In the genomic region with DNA sequence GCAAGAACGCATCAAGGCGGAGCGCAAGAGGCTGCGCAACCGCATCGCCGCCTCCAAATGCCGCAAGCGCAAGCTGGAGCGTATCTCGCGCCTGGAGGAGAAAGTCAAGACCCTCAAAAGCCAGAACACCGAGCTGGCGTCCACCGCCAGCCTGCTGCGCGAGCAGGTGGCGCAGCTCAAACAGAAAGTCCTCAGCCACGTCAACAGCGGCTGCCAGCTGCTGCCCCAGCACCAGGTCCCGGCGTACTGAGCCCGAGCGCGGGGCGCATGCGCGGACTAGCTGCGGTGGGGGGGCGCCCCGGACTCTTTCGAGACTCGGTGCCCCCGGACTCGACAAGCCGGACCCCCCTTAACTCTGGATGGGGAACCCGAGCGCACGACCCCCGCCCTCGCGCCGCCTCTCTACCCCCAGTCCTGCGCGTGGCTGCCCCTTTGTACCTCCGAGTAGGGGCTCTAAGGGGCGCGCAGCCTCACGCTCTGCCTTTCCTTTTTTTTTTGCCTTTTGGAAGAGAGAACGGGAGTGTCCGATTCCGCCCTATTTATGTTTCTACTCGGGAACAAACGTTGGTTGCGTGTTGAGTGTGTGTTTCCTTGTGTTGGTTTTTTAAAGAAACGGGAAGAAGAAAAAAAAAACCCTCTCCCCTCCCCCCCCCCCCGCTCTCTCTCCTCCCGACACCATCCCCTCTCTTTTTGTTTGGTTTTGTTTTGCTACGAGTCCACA, we compare ENCODE assay signal across 8 mouse cellular contexts. TPM values are rescaled to one million over a fixed set of nuclear protein-coding genes. Genes with fewer than 3 reads are reported as not detected.
DNase-seq lines count a peak whose midpoint lies in the region; ATAC-seq and TF ChIP-seq lines count a peak whose summit lies in the region.

No protein-coding gene starts in this region.

- ATAC-seq in erythroid progenitor cell, adult 5-6 weeks (replicated peaks; ENCODE audit: low FRiP score, poor library complexity, severe bottlenecking) = 0 out of 2 replicates have a peak, but pooled peaks have one; percentile 9
- no peak for ATAC-seq in heart, embryonic 14.5 days (ENCODE audit: insufficient number of reproducible peaks, insufficient read depth, low FRiP score, low read depth)
- no peak for ATAC-seq in liver, embryonic 14.5 days (ENCODE audit: insufficient read depth)
- 0 out of 2 replicates have a peak, but pooled peaks have one; percentile 4 for ATAC-seq in neural tube, embryonic 13.5 days (ENCODE audit: low read depth)
- no peak for ATAC-seq in stomach, postnatal 0 days (ENCODE audit: low FRiP score, low TSS enrichment)

- peaks cover 32% of the 10 kb centered on the region for H3K4me1 ChIP-seq in bone marrow macrophage, adult 2 months (ENCODE audit: control insufficient read depth, insufficient read depth, low read length)
- H3K4me1 ChIP-seq in heart, embryonic 14.5 days (ENCODE audit: control insufficient read depth in 2 of 2, insufficient read depth in 2 of 2, low read length in 2 of 2) = peaks cover 34 to 51% of the 10 kb centered on the region in 2 experiments
- H3K4me1 ChIP-seq in liver, embryonic 14.5 days (replicated peaks; ENCODE audit: control insufficient read depth in 2 of 2, insufficient read depth in 2 of 2, low read length in 1 of 2) = peaks cover 30 to 31% of the 10 kb centered on the region in 2 experiments
- peaks cover 70% of the 10 kb centered on the region for H3K4me1 ChIP-seq in neural tube, embryonic 13.5 days (replicated peaks)
- H3K4me1 ChIP-seq in stomach, postnatal 0 days (replicated peaks; ENCODE audit: control insufficient read depth, insufficient read depth) = peaks cover 17% of the 10 kb centered on the region

- under 1% methylated on average over 58 of the region's 59 CpGs for WGBS in heart, embryonic 14.5 days
- WGBS in liver, embryonic 14.5 days (ENCODE audit: insufficient replicate concordance) = under 1% methylated on average over 53 of the region's 59 CpGs
- WGBS in neural tube, embryonic 13.5 days = 1% methylated on average over 58 of the region's 59 CpGs
- under 1% methylated on average over 58 of the region's 59 CpGs for WGBS in stomach, postnatal 0 days

- TF ChIP-seq CTCF in bone marrow macrophage, adult 2 months (IDR thresholded peaks at IDR 0.05; ENCODE audit: low read depth, low read length) = no peak
- TF ChIP-seq CTCF in liver, embryonic 14.5 days (IDR thresholded peaks at IDR 0.05; ENCODE audit: low read depth) = no peak
- TF ChIP-seq CTCF in stomach, postnatal 0 days (IDR thresholded peaks at IDR 0.05; ENCODE audit: low read depth) = no peak

- peak overlapping the region; percentile 98 for H3K9ac ChIP-seq in heart, embryonic 14.5 days (ENCODE audit: low read length)
- H3K9ac ChIP-seq in liver, embryonic 14.5 days (replicated peaks) = peak overlapping the region; percentile 87
- H3K9ac ChIP-seq in neural tube, embryonic 13.5 days = peak overlapping the region; percentile 100
- peak overlapping the region; percentile 99 for H3K9ac ChIP-seq in stomach, postnatal 0 days (ENCODE audit: low read length)

- H3K36me3 ChIP-seq in heart, embryonic 14.5 days (ENCODE audit: control insufficient read depth, insufficient read depth, low read length) = peaks cover 24% of the 10 kb centered on the region
- no peaks in the 10 kb centered on the region for H3K36me3 ChIP-seq in liver, embryonic 14.5 days (replicated peaks; ENCODE audit: control insufficient read depth, insufficient read depth, low read depth)
- peaks cover 24% of the 10 kb centered on the region for H3K36me3 ChIP-seq in neural tube, embryonic 13.5 days
- H3K36me3 ChIP-seq in stomach, postnatal 0 days (ENCODE audit: control insufficient read depth, insufficient read depth, low read length) = no peaks in the 10 kb centered on the region

- peak overlapping the region; percentile 99 for H3K4me3 ChIP-seq in bone marrow macrophage, adult 2 months (ENCODE audit: insufficient read depth, low read length)
- peak overlapping the region; percentile 77 to 79 for H3K4me3 ChIP-seq in heart, embryonic 14.5 days (ENCODE audit: control insufficient read depth in 1 of 2, insufficient read depth in 1 of 2, low read depth in 1 of 2, low read length in 2 of 2)
- peak overlapping the region; percentile 75 to 84 for H3K4me3 ChIP-seq in liver, embryonic 14.5 days (ENCODE audit: insufficient read depth in 1 of 2, low read depth in 2 of 2, low read length in 2 of 2)
- peak overlapping the region; percentile 97 for H3K4me3 ChIP-seq in neural tube, embryonic 13.5 days
- peak overlapping the region; percentile 87 for H3K4me3 ChIP-seq in stomach, postnatal 0 days (ENCODE audit: low read depth, low read length)

- peak; percentile 73 to 77 for DNase-seq in B cell, adult 2 months
- DNase-seq in kidney, postnatal 14 days = peak; percentile 90
- DNase-seq in liver, embryonic 14.5 days (ENCODE audit: low read depth in 3 of 3, low spot score in 3 of 3) = peak in 2 of 3 experiments; percentile 47 to 52
- DNase-seq in stomach, postnatal 0 days (ENCODE audit: low spot score) = peak; percentile 81

- TF ChIP-seq EP300 in liver, embryonic 14.5 days (IDR thresholded peaks at IDR 0.05; ENCODE audit: low read depth) = no peak
- TF ChIP-seq EP300 in stomach, postnatal 0 days (optimal IDR thresholded peaks at IDR 0.05) = no peak

- H3K27ac ChIP-seq in bone marrow macrophage, adult 2 months (ENCODE audit: insufficient read depth, low read depth, low read length) = peak overlapping the region; percentile 97
- H3K27ac ChIP-seq in heart, embryonic 14.5 days (replicated peaks in 1 of 2; ENCODE audit: control insufficient read depth in 1 of 2, insufficient read depth in 1 of 2, low read depth in 2 of 2, low read length in 2 of 2) = peak overlapping the region; percentile 97 to 100
- peak overlapping the region; percentile 91 for H3K27ac ChIP-seq in liver, embryonic 14.5 days
- peak overlapping the region; percentile 99 for H3K27ac ChIP-seq in neural tube, embryonic 13.5 days (replicated peaks)
- peak overlapping the region; percentile 100 for H3K27ac ChIP-seq in stomach, postnatal 0 days (replicated peaks)

- TF ChIP-seq POLR2A in bone marrow macrophage, adult 2 months (IDR thresholded peaks at IDR 0.05; ENCODE audit: borderline replicate concordance, low read depth, low read length) = no peak

- no peaks in the 10 kb centered on the region for H3K9me3 ChIP-seq in heart, embryonic 14.5 days (ENCODE audit: control insufficient read depth, low read length)
- H3K9me3 ChIP-seq in liver, embryonic 14.5 days (ENCODE audit: control insufficient read depth, low read length) = no peaks in the 10 kb centered on the region
- H3K9me3 ChIP-seq in neural tube, embryonic 13.5 days = no peaks in the 10 kb centered on the region
- H3K9me3 ChIP-seq in stomach, postnatal 0 days (ENCODE audit: control insufficient read depth, low read length) = no peaks in the 10 kb centered on the region

- H3K4me2 ChIP-seq in heart, embryonic 14.5 days (ENCODE audit: low read length) = peak overlapping the region; percentile 85
- peak overlapping the region; percentile 70 for H3K4me2 ChIP-seq in liver, embryonic 14.5 days (ENCODE audit: low read depth)
- H3K4me2 ChIP-seq in neural tube, embryonic 13.5 days = peak overlapping the region; percentile 89
- H3K4me2 ChIP-seq in stomach, postnatal 0 days (replicated peaks; ENCODE audit: low read depth) = peak overlapping the region; percentile 62

- no peaks in the 10 kb centered on the region for H3K27me3 ChIP-seq in heart, embryonic 14.5 days (ENCODE audit: control insufficient read depth, insufficient read depth, low read length)
- H3K27me3 ChIP-seq in liver, embryonic 14.5 days (ENCODE audit: control insufficient read depth, insufficient read depth, low read length) = no peaks in the 10 kb centered on the region
- H3K27me3 ChIP-seq in neural tube, embryonic 13.5 days = no peaks in the 10 kb centered on the region
- H3K27me3 ChIP-seq in stomach, postnatal 0 days (ENCODE audit: control insufficient read depth, insufficient read depth, low read length) = no peaks in the 10 kb centered on the region

RNA-seq across cellular contexts. Expression of a gene that starts 1.2 kb away (rescaled TPM):
- polyA plus RNA-seq in bone marrow macrophage, adult 2 months (2012; ENCODE audit: insufficient read depth, insufficient read length, missing spikeins) = 102 and 111 TPM in 2 replicates
- total RNA-seq in erythroid progenitor cell, adult 5-6 weeks (2015; ENCODE audit: low replicate concordance) = 26.7 and 36.0 TPM in 2 replicates
- total RNA-seq in erythroid progenitor cell, adult 5-6 weeks (2017; ENCODE audit: low replicate concordance) = 21.1 and 32.0 TPM in 2 replicates
- 122 and 137 TPM in 2 replicates for polyA plus RNA-seq in heart, embryonic 14.5 days (2014; fragmentation: Nextera tagmentation; extraction: Ambion mirVana)
- polyA plus RNA-seq in liver, embryonic 14.5 days (2012; rRNA removed) = 28.4 and 29.4 TPM in 2 replicates
- 20.3 and 21.8 TPM in 2 replicates for polyA plus RNA-seq in liver, embryonic 14.5 days (2014; fragmentation: Nextera tagmentation; extraction: Ambion mirVana)
- polyA plus RNA-seq in neural tube, embryonic 13.5 days (2015; fragmentation: Nextera tagmentation; extraction: Ambion mirVana) = 108 and 112 TPM in 2 replicates
- 78.3 and 108 TPM in 2 replicates for polyA plus RNA-seq in stomach, postnatal 0 days (2015; fragmentation: Nextera tagmentation; extraction: Ambion mirVana)

RNA-seq across cellular contexts. Expression of a gene that starts 3.3 kb away (rescaled TPM):
- not detected in 2 replicates for polyA plus RNA-seq in bone marrow macrophage, adult 2 months (2012; ENCODE audit: insufficient read depth, insufficient read length, missing spikeins)
- total RNA-seq in erythroid progenitor cell, adult 5-6 weeks (2015; ENCODE audit: low replicate concordance) = not detected in 2 replicates
- total RNA-seq in erythroid progenitor cell, adult 5-6 weeks (2017; ENCODE audit: low replicate concordance) = not detected in 2 replicates
- not detected in 2 replicates for polyA plus RNA-seq in heart, embryonic 14.5 days (2014; fragmentation: Nextera tagmentation; extraction: Ambion mirVana)
- polyA plus RNA-seq in liver, embryonic 14.5 days (2012; rRNA removed) = not detected in 2 replicates
- polyA plus RNA-seq in liver, embryonic 14.5 days (2014; fragmentation: Nextera tagmentation; extraction: Ambion mirVana) = not detected in 2 replicates
- polyA plus RNA-seq in neural tube, embryonic 13.5 days (2015; fragmentation: Nextera tagmentation; extraction: Ambion mirVana) = 0.08 and 0.17 TPM in 2 replicates
- 0.05 TPM in 1 of 2 replicates, not detected in the other for polyA plus RNA-seq in stomach, postnatal 0 days (2015; fragmentation: Nextera tagmentation; extraction: Ambion mirVana)

RNA-seq across cellular contexts. Expression of a gene that starts 18.3 kb away (rescaled TPM):
- polyA plus RNA-seq in bone marrow macrophage, adult 2 months (2012; ENCODE audit: insufficient read depth, insufficient read length, missing spikeins) = not detected in 2 replicates
- total RNA-seq in erythroid progenitor cell, adult 5-6 weeks (2015; ENCODE audit: low replicate concordance) = not detected in 2 replicates
- total RNA-seq in erythroid progenitor cell, adult 5-6 weeks (2017; ENCODE audit: low replicate concordance) = not detected in 2 replicates
- polyA plus RNA-seq in heart, embryonic 14.5 days (2014; fragmentation: Nextera tagmentation; extraction: Ambion mirVana) = not detected in 2 replicates
- 0.04 TPM in 1 of 2 replicates, not detected in the other for polyA plus RNA-seq in liver, embryonic 14.5 days (2012; rRNA removed)
- 0.11 TPM in 2 replicates for polyA plus RNA-seq in liver, embryonic 14.5 days (2014; fragmentation: Nextera tagmentation; extraction: Ambion mirVana)
- not detected in 2 replicates for polyA plus RNA-seq in neural tube, embryonic 13.5 days (2015; fragmentation: Nextera tagmentation; extraction: Ambion mirVana)
- polyA plus RNA-seq in stomach, postnatal 0 days (2015; fragmentation: Nextera tagmentation; extraction: Ambion mirVana) = 29.7 and 32.2 TPM in 2 replicates

RNA-seq across cellular contexts. Expression of a gene that starts 23.5 kb away (rescaled TPM):
- polyA plus RNA-seq in bone marrow macrophage, adult 2 months (2012; ENCODE audit: insufficient read depth, insufficient read length, missing spikeins) = not detected in 2 replicates
- 0.72 and 0.84 TPM in 2 replicates for total RNA-seq in erythroid progenitor cell, adult 5-6 weeks (2015; ENCODE audit: low replicate concordance)
- total RNA-seq in erythroid progenitor cell, adult 5-6 weeks (2017; ENCODE audit: low replicate concordance) = not detected in 2 replicates
- polyA plus RNA-seq in heart, embryonic 14.5 days (2014; fragmentation: Nextera tagmentation; extraction: Ambion mirVana) = 0.08 and 0.23 TPM in 2 replicates
- 1.6 TPM in 2 replicates for polyA plus RNA-seq in liver, embryonic 14.5 days (2012; rRNA removed)
- 0.34 and 0.74 TPM in 2 replicates for polyA plus RNA-seq in liver, embryonic 14.5 days (2014; fragmentation: Nextera tagmentation; extraction: Ambion mirVana)
- 0.18 and 0.26 TPM in 2 replicates for polyA plus RNA-seq in neural tube, embryonic 13.5 days (2015; fragmentation: Nextera tagmentation; extraction: Ambion mirVana)
- polyA plus RNA-seq in stomach, postnatal 0 days (2015; fragmentation: Nextera tagmentation; extraction: Ambion mirVana) = 0.27 and 0.35 TPM in 2 replicates

RNA-seq across cellular contexts. Expression of a gene that starts 26.9 kb away (rescaled TPM):
- polyA plus RNA-seq in bone marrow macrophage, adult 2 months (2012; ENCODE audit: insufficient read depth, insufficient read length, missing spikeins) = 62.3 and 65.9 TPM in 2 replicates
- 86.5 and 93.1 TPM in 2 replicates for total RNA-seq in erythroid progenitor cell, adult 5-6 weeks (2015; ENCODE audit: low replicate concordance)
- total RNA-seq in erythroid progenitor cell, adult 5-6 weeks (2017; ENCODE audit: low replicate concordance) = 38.4 and 57.6 TPM in 2 replicates
- 316 and 334 TPM in 2 replicates for polyA plus RNA-seq in heart, embryonic 14.5 days (2014; fragmentation: Nextera tagmentation; extraction: Ambion mirVana)
- polyA plus RNA-seq in liver, embryonic 14.5 days (2012; rRNA removed) = 134 and 478 TPM in 2 replicates
- polyA plus RNA-seq in liver, embryonic 14.5 days (2014; fragmentation: Nextera tagmentation; extraction: Ambion mirVana) = 160 and 176 TPM in 2 replicates
- 214 and 215 TPM in 2 replicates for polyA plus RNA-seq in neural tube, embryonic 13.5 days (2015; fragmentation: Nextera tagmentation; extraction: Ambion mirVana)
- polyA plus RNA-seq in stomach, postnatal 0 days (2015; fragmentation: Nextera tagmentation; extraction: Ambion mirVana) = 141 and 147 TPM in 2 replicates

Comparison
In these comparisons a context has a peak if more than half of its experiments do, and no peak if none do; other contexts are left out.
1. ATAC-seq: peak in erythroid progenitor cell, adult 5-6 weeks (single experiment) and neural tube, embryonic 13.5 days (single experiment); none in heart, embryonic 14.5 days (single experiment), liver, embryonic 14.5 days (single experiment) and stomach, postnatal 0 days (single experiment).
2. RNA of a gene that starts 18.3 kb away (polyA plus RNA-seq): 29.7 to 32.2 TPM in stomach, postnatal 0 days; not detected in bone marrow macrophage, adult 2 months, 0.04 to 0.11 TPM in liver, embryonic 14.5 days, not detected in heart, embryonic 14.5 days and not detected in neural tube, embryonic 13.5 days; every median in the first group is over 10 times any median in the second.
3. Peak in every context shown above with its lines, with median percentiles within 50 percentile points of each other: DNase-seq, H3K27ac ChIP-seq, H3K4me3 ChIP-seq, H3K4me2 ChIP-seq and H3K9ac ChIP-seq.